7 mouse cellular contexts compared by ENCODE assay signal in the genomic region with DNA sequence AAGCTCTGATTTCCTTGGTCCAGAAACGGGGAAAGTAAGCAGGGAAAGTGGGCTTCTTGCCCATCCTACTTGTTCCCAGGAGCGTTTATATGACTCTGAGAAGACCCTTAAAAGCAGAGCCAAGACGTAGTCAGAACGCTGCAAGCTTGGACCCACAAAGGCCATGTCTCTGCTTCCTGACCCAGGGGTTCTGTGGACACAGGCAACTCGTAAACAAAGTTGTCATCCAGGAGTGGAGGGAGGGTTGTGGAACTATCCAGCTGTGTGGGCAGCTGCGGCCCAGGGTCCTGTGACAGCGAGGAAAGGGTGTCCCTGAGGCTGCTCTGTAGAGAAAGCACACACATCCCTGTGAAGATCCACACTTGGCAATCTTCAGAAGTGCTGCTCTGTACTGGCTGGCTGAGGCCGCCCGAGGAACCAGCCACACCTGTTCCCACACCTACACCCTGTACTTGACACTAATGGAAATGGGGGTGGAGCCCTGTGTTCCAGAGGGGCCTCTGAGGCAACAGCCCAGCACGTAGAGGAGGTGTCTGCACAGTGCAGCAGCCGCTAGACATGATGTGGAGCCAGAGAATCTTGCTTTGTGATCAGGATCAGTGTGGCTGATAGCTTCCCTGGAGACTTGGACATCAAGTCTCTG. TPM values are rescaled to one million over a fixed set of nuclear protein-coding genes. Genes with fewer than 3 reads are reported as not detected.
DNase-seq lines count a peak whose midpoint lies in the region; ATAC-seq and TF ChIP-seq lines count a peak whose summit lies in the region.

No protein-coding gene starts in this region.

- H3K4me3 ChIP-seq in embryonic facial prominence, embryonic 10.5 days = peak overlapping the region; percentile 76
- H3K4me3 ChIP-seq in hindbrain, postnatal 0 days (ENCODE audit: low read length) = no peak overlapping the region
- H3K4me3 ChIP-seq in layer of hippocampus, adult 2 months = no peak overlapping the region

- ATAC-seq in hindbrain, postnatal 0 days = no peak
- ATAC-seq in frontal cortex, adult (ENCODE audit: low TSS enrichment) = no peak

- H3K36me3 ChIP-seq in embryonic facial prominence, embryonic 10.5 days (replicated peaks) = peaks cover 59% of the 10 kb centered on the region
- H3K36me3 ChIP-seq in hindbrain, postnatal 0 days (ENCODE audit: insufficient read depth, low read length) = no peaks in the 10 kb centered on the region

- H3K27me3 ChIP-seq in embryonic facial prominence, embryonic 10.5 days (replicated peaks; ENCODE audit: low read depth, poor library complexity, severe bottlenecking) = no peaks in the 10 kb centered on the region
- H3K27me3 ChIP-seq in hindbrain, postnatal 0 days (ENCODE audit: insufficient read depth, low read length) = no peaks in the 10 kb centered on the region

- peak; percentile 29 for DNase-seq in R1 (ENCODE audit: low read depth, low spot score)
- DNase-seq in embryonic facial prominence, embryonic 10.5 days (ENCODE audit: low spot score) = peak; percentile 23
- DNase-seq in hindbrain, postnatal 0 days (ENCODE audit: low spot score) = peak; percentile 27
- peak; percentile 65 for DNase-seq in lung, postnatal 14 days
- DNase-seq in spleen, adult 18-20 months = no peak
- no peak for DNase-seq in layer of hippocampus, adult 2 months (ENCODE audit: low spot score in 2 of 2)

- WGBS in embryonic facial prominence, embryonic 10.5 days = 81% methylated on average over 11 of the region's 11 CpGs
- 50% methylated on average over 11 of the region's 11 CpGs for WGBS in hindbrain, postnatal 0 days

- H3K9ac ChIP-seq in hindbrain, postnatal 0 days (replicated peaks; ENCODE audit: low read length) = no peak overlapping the region

- H3K4me2 ChIP-seq in hindbrain, postnatal 0 days (ENCODE audit: low read depth, low read length) = peak overlapping the region; percentile 71

- TF ChIP-seq CTCF in hindbrain, postnatal 0 days (IDR thresholded peaks at IDR 0.05; ENCODE audit: low read depth) = no peak
- no peak for TF ChIP-seq CTCF in layer of hippocampus, adult 2 months (conservative IDR thresholded peaks at IDR 0.05)

- no peaks in the 10 kb centered on the region for H3K9me3 ChIP-seq in embryonic facial prominence, embryonic 10.5 days
- no peaks in the 10 kb centered on the region for H3K9me3 ChIP-seq in hindbrain, postnatal 0 days (ENCODE audit: low read length)

- H3K4me1 ChIP-seq in embryonic facial prominence, embryonic 10.5 days = peaks cover 64% of the 10 kb centered on the region
- H3K4me1 ChIP-seq in hindbrain, postnatal 0 days (ENCODE audit: insufficient read depth, low read length) = peaks cover 35% of the 10 kb centered on the region

- H3K27ac ChIP-seq in embryonic facial prominence, embryonic 10.5 days (replicated peaks) = peak overlapping the region; percentile 92; the same call in 1 of the 2 replicates
- H3K27ac ChIP-seq in hindbrain, postnatal 0 days = peak overlapping the region; percentile 29; the same call in 1 of the 2 replicates
- H3K27ac ChIP-seq in layer of hippocampus, adult 2 months = no peak overlapping the region

RNA-seq across cellular contexts. Expression of gene Nt5dc2, which starts 2.3 kb away (rescaled TPM):
- 589 and 605 TPM in 2 replicates for polyA plus RNA-seq in embryonic facial prominence, embryonic 10.5 days (2016; fragmentation: Nextera tagmentation; extraction: Ambion mirVana)
- 209 and 236 TPM in 2 replicates for total RNA-seq in hindbrain, postnatal 0 days (2014; rRNA removed)
- 203 and 204 TPM in 2 replicates for polyA plus RNA-seq in hindbrain, postnatal 0 days (2015; fragmentation: Nextera tagmentation; extraction: Ambion mirVana)
- total RNA-seq in layer of hippocampus, adult 2 months (2021) = 10 to 100 TPM; 12.6 to 13.4 TPM

RNA-seq across cellular contexts. Expression of gene Smim4, which starts 4.4 kb away (rescaled TPM):
- polyA plus RNA-seq in embryonic facial prominence, embryonic 10.5 days (2016; fragmentation: Nextera tagmentation; extraction: Ambion mirVana) = 62.3 and 63.3 TPM in 2 replicates
- total RNA-seq in hindbrain, postnatal 0 days (2014; rRNA removed) = 0.93 and 5.0 TPM in 2 replicates
- polyA plus RNA-seq in hindbrain, postnatal 0 days (2015; fragmentation: Nextera tagmentation; extraction: Ambion mirVana) = 59.5 and 64.8 TPM in 2 replicates
- total RNA-seq in layer of hippocampus, adult 2 months (2021) = 10 to 100 TPM; 26.4 to 28.0 TPM

RNA-seq across cellular contexts. Expression of gene Stab1, which starts 35.3 kb away (rescaled TPM):
- 21.0 and 22.3 TPM in 2 replicates for polyA plus RNA-seq in embryonic facial prominence, embryonic 10.5 days (2016; fragmentation: Nextera tagmentation; extraction: Ambion mirVana)
- total RNA-seq in hindbrain, postnatal 0 days (2014; rRNA removed) = 31.2 and 35.4 TPM in 2 replicates
- 10.5 and 11.5 TPM in 2 replicates for polyA plus RNA-seq in hindbrain, postnatal 0 days (2015; fragmentation: Nextera tagmentation; extraction: Ambion mirVana)
- total RNA-seq in layer of hippocampus, adult 2 months (2021) = 10 to 100 TPM; 23.2 TPM

Comparison
In these comparisons a context has a peak if more than half of its experiments do, and no peak if none do; other contexts are left out.
1. DNase-seq: peak in R1 (single experiment), embryonic facial prominence, embryonic 10.5 days (single experiment), hindbrain, postnatal 0 days (single experiment) and lung, postnatal 14 days (single experiment); none in spleen, adult 18-20 months (0 of 2) and layer of hippocampus, adult 2 months (0 of 2).
2. RNA of gene Nt5dc2, which starts 2.3 kb away (total RNA-seq): 209 to 236 TPM in hindbrain, postnatal 0 days; 12.6 to 13.4 TPM in layer of hippocampus, adult 2 months; every median in the first group is over 10 times any median in the second.